Mouse (Mus musculus): ENCODE measurements around the gene Tssk4. TPM values are rescaled to one million over a fixed set of nuclear protein-coding genes. Genes with fewer than 3 reads are reported as not detected.

Gene Tssk4
- polyA plus RNA-seq (2014; fragmentation: Nextera tagmentation; extraction: Ambion mirVana) = 0.77 and 0.91 TPM in 2 replicates

GRCm38 (mm10) chr14:55649884-55650283 lies at the start of gene Tssk4:
Gene Tssk4 (plus strand): TSS chr14:55650184.
- no peak within 1 kb of the TSS for H3K4me3 ChIP-seq (ENCODE audit: low read depth, low read length)
- H3K9me3 ChIP-seq (ENCODE audit: control insufficient read depth, low read length) = no peaks in the 10 kb centered on the region
- ATAC-seq (ENCODE audit: insufficient number of reproducible peaks, low FRiP score, low TSS enrichment, low read depth) = no peak
- H3K9ac ChIP-seq (ENCODE audit: low read length) = no peak within 1 kb of the TSS
- no peaks in the 10 kb centered on the region for H3K4me1 ChIP-seq (ENCODE audit: control insufficient read depth, insufficient read depth, low read length)
- peaks cover 3% of the 10 kb centered on the region; the same call in 1 of the 2 replicates for H3K36me3 ChIP-seq (ENCODE audit: control insufficient read depth, insufficient read depth, low read length)
- H3K4me2 ChIP-seq (ENCODE audit: low read depth, severe bottlenecking) = no peak within 1 kb of the TSS
- H3K27ac ChIP-seq (replicated peaks; ENCODE audit: low read depth, low read length) = no peak within 1 kb of the TSS
- H3K27me3 ChIP-seq (ENCODE audit: control insufficient read depth, insufficient read depth, low read length) = no peaks in the 10 kb centered on the region
- no peak for DNase-seq (ENCODE audit: low spot score)
- WGBS = 95% methylated on average over 2 of the region's 2 CpGs

GRCm38 (mm10) chr14:55603271-55603632 lies 46.7 kb upstream of the Tssk4 start, which contains the start of gene Irf9:
Gene Irf9 (plus strand): TSS chr14:55603571.
- 0 out of 2 replicates have a peak within 1 kb of the TSS, but pooled peaks have one; percentile 16 for H3K27ac ChIP-seq (replicated peaks; ENCODE audit: low read depth, low read length)
- no peaks in the 10 kb centered on the region for H3K4me1 ChIP-seq (ENCODE audit: control insufficient read depth, insufficient read depth, low read length)
- H3K9ac ChIP-seq (ENCODE audit: low read length) = peak within 1 kb of the TSS; percentile 38; the same call in 1 of the 2 replicates
- H3K36me3 ChIP-seq (ENCODE audit: control insufficient read depth, insufficient read depth, low read length) = peaks cover 22% of the 10 kb centered on the region
- DNase-seq (ENCODE audit: low spot score) = no peak
- H3K27me3 ChIP-seq (ENCODE audit: control insufficient read depth, insufficient read depth, low read length) = no peaks in the 10 kb centered on the region
- H3K4me2 ChIP-seq (ENCODE audit: low read depth, severe bottlenecking) = peak within 1 kb of the TSS; percentile 32; the same call in 1 of the 2 replicates
- ATAC-seq (ENCODE audit: insufficient number of reproducible peaks, low FRiP score, low TSS enrichment, low read depth) = no peak
- no peaks in the 10 kb centered on the region for H3K9me3 ChIP-seq (ENCODE audit: control insufficient read depth, low read length)
- peak within 1 kb of the TSS; percentile 10 for H3K4me3 ChIP-seq (ENCODE audit: low read depth, low read length)
- 82% methylated on average over 7 of the region's 7 CpGs for WGBS

GRCm38 (mm10) chr14:55603633-55604576 lies 46.1 kb upstream of the Tssk4 start:
- 13% methylated on average over 19 of the region's 19 CpGs for WGBS
- peak; percentile 81 for ATAC-seq (ENCODE audit: insufficient number of reproducible peaks, low FRiP score, low TSS enrichment, low read depth)
- peak overlapping the region; percentile 10 for H3K4me3 ChIP-seq (ENCODE audit: low read depth, low read length)
- peak overlapping the region; percentile 38; the same call in 1 of the 2 replicates for H3K9ac ChIP-seq (ENCODE audit: low read length)
- H3K4me1 ChIP-seq (ENCODE audit: control insufficient read depth, insufficient read depth, low read length) = no peaks in the 10 kb centered on the region
- DNase-seq (ENCODE audit: low spot score) = peak; percentile 89
- 0 out of 2 replicates have a peak overlapping the region, but pooled peaks have one; percentile 16 for H3K27ac ChIP-seq (replicated peaks; ENCODE audit: low read depth, low read length)
- peaks cover 23% of the 10 kb centered on the region for H3K36me3 ChIP-seq (ENCODE audit: control insufficient read depth, insufficient read depth, low read length)
- no peaks in the 10 kb centered on the region for H3K27me3 ChIP-seq (ENCODE audit: control insufficient read depth, insufficient read depth, low read length)
- H3K9me3 ChIP-seq (ENCODE audit: control insufficient read depth, low read length) = no peaks in the 10 kb centered on the region
- H3K4me2 ChIP-seq (ENCODE audit: low read depth, severe bottlenecking) = peak overlapping the region; percentile 32; the same call in 1 of the 2 replicates

- no peak overlapping the region for H3K4me2 ChIP-seq (ENCODE audit: low read depth, severe bottlenecking)
- H3K27me3 ChIP-seq (ENCODE audit: control insufficient read depth, insufficient read depth, low read length) = no peaks in the 10 kb centered on the region
- ATAC-seq (ENCODE audit: insufficient number of reproducible peaks, low FRiP score, low TSS enrichment, low read depth) (no peak), DNase-seq (ENCODE audit: low spot score) (no peak)
- peaks cover 22% of the 10 kb centered on the region for H3K36me3 ChIP-seq (ENCODE audit: control insufficient read depth, insufficient read depth, low read length)
- no peak overlapping the region for H3K27ac ChIP-seq (replicated peaks; ENCODE audit: low read depth, low read length)
- WGBS = 91% methylated on average over 11 of the region's 11 CpGs
- no peak overlapping the region for H3K4me3 ChIP-seq (ENCODE audit: low read depth, low read length)
- no peak overlapping the region for H3K9ac ChIP-seq (ENCODE audit: low read length)
- no peaks in the 10 kb centered on the region for H3K9me3 ChIP-seq (ENCODE audit: control insufficient read depth, low read length)
- no peaks in the 10 kb centered on the region for H3K4me1 ChIP-seq (ENCODE audit: control insufficient read depth, insufficient read depth, low read length)
Measured at GRCm38 (mm10) chr14:55604823-55605222, 45.2 kb upstream of the Tssk4 start.

GRCm38 (mm10) chr14:55605743-55606459 lies 44.1 kb upstream of the Tssk4 start:
- no peaks in the 10 kb centered on the region for H3K9me3 ChIP-seq (ENCODE audit: control insufficient read depth, low read length)
- DNase-seq (ENCODE audit: low spot score) = no peak
- H3K4me1 ChIP-seq (ENCODE audit: control insufficient read depth, insufficient read depth, low read length) = no peaks in the 10 kb centered on the region
- peaks cover 16% of the 10 kb centered on the region for H3K36me3 ChIP-seq (ENCODE audit: control insufficient read depth, insufficient read depth, low read length)
- no peaks in the 10 kb centered on the region for H3K27me3 ChIP-seq (ENCODE audit: control insufficient read depth, insufficient read depth, low read length)
- no peak overlapping the region for H3K4me2 ChIP-seq (ENCODE audit: low read depth, severe bottlenecking)
- H3K27ac ChIP-seq (replicated peaks; ENCODE audit: low read depth, low read length) = no peak overlapping the region
- no peak overlapping the region for H3K4me3 ChIP-seq (ENCODE audit: low read depth, low read length)
- H3K9ac ChIP-seq (ENCODE audit: low read length) = no peak overlapping the region
- ATAC-seq (ENCODE audit: insufficient number of reproducible peaks, low FRiP score, low TSS enrichment, low read depth) = no peak
- 92% methylated on average over 16 of the region's 16 CpGs for WGBS

- Histone ChIP-seq H3K4me2 (ENCODE audit: low read depth, severe bottlenecking) (no peak overlapping the region), H3K9ac (ENCODE audit: low read length) (no peak overlapping the region), H3K4me1 (ENCODE audit: control insufficient read depth, insufficient read depth, low read length) (no peaks in the 10 kb centered on the region), H3K4me3 (ENCODE audit: low read depth, low read length) (no peak overlapping the region), H3K36me3 (ENCODE audit: control insufficient read depth, insufficient read depth, low read length) (peaks cover 7% of the 10 kb centered on the region), H3K9me3 (ENCODE audit: control insufficient read depth, low read length) (no peaks in the 10 kb centered on the region), H3K27me3 (ENCODE audit: control insufficient read depth, insufficient read depth, low read length) (no peaks in the 10 kb centered on the region), H3K27ac (replicated peaks; ENCODE audit: low read depth, low read length) (no peak overlapping the region)
- WGBS = 93% methylated on average over 6 of the region's 6 CpGs
- ATAC-seq (ENCODE audit: insufficient number of reproducible peaks, low FRiP score, low TSS enrichment, low read depth) (no peak), DNase-seq (ENCODE audit: low spot score) (no peak)
Measured at GRCm38 (mm10) chr14:55608339-55608738, 41.6 kb upstream of the Tssk4 start.

GRCm38 (mm10) chr14:55613346-55613745 lies 36.6 kb upstream of the Tssk4 start:
- Histone ChIP-seq H3K36me3 (ENCODE audit: control insufficient read depth, insufficient read depth, low read length) (peaks cover 6% of the 10 kb centered on the region), H3K27me3 (ENCODE audit: control insufficient read depth, insufficient read depth, low read length) (no peaks in the 10 kb centered on the region), H3K4me2 (ENCODE audit: low read depth, severe bottlenecking) (no peak overlapping the region), H3K9ac (ENCODE audit: low read length) (no peak overlapping the region), H3K4me1 (ENCODE audit: control insufficient read depth, insufficient read depth, low read length) (no peaks in the 10 kb centered on the region), H3K4me3 (ENCODE audit: low read depth, low read length) (no peak overlapping the region), H3K27ac (replicated peaks; ENCODE audit: low read depth, low read length) (no peak overlapping the region), H3K9me3 (ENCODE audit: control insufficient read depth, low read length) (no peaks in the 10 kb centered on the region)
- no peak for ATAC-seq (ENCODE audit: insufficient number of reproducible peaks, low FRiP score, low TSS enrichment, low read depth)
- WGBS = 79% methylated on average over 6 of the region's 6 CpGs
- DNase-seq (ENCODE audit: low spot score) = no peak

GRCm38 (mm10) chr14:55614565-55615178 lies 35.3 kb upstream of the Tssk4 start:
- H3K4me2 ChIP-seq (ENCODE audit: low read depth, severe bottlenecking) = no peak overlapping the region
- no peak for DNase-seq (ENCODE audit: low spot score)
- H3K9ac ChIP-seq (ENCODE audit: low read length) = no peak overlapping the region
- 81% methylated on average over 7 of the region's 7 CpGs for WGBS
- no peaks in the 10 kb centered on the region for H3K9me3 ChIP-seq (ENCODE audit: control insufficient read depth, low read length)
- no peaks in the 10 kb centered on the region for H3K4me1 ChIP-seq (ENCODE audit: control insufficient read depth, insufficient read depth, low read length)
- no peaks in the 10 kb centered on the region; the same call in 1 of the 2 replicates for H3K36me3 ChIP-seq (ENCODE audit: control insufficient read depth, insufficient read depth, low read length)
- no peak overlapping the region for H3K27ac ChIP-seq (replicated peaks; ENCODE audit: low read depth, low read length)
- no peak overlapping the region for H3K4me3 ChIP-seq (ENCODE audit: low read depth, low read length)
- no peaks in the 10 kb centered on the region for H3K27me3 ChIP-seq (ENCODE audit: control insufficient read depth, insufficient read depth, low read length)
- no peak for ATAC-seq (ENCODE audit: insufficient number of reproducible peaks, low FRiP score, low TSS enrichment, low read depth)
